Mouse (Mus musculus) stomach, embryonic 15.5 days (tissue): ENCODE data around the gene 1700029I15Rik. TPM values are rescaled to one million over a fixed set of nuclear protein-coding genes. Genes with fewer than 3 reads are reported as not detected.
A peak's percentile ranks its signal among the peaks of the same experiment; 100 is the strongest.

Source experiments
- ATAC-seq: fragments of 200-750 bp; cut with Nextera tagmentation; 2 replicates; pipeline ENCODE4 v1.8.0; 2017; ENCODE audit warnings: low read depth, moderate number of reproducible peaks, moderate TSS enrichment; ENCODE audit not compliant: insufficient read depth, low FRiP score
- H3K27ac ChIP-seq: fragments of 300-500 bp; sonication (generic); 2 replicates; pipeline ENCODE4 v1.5.1; 2015; ENCODE audit warnings: mild to moderate bottlenecking, inconsistent platforms
- H3K27me3 ChIP-seq: fragments of 300-500 bp; sonication (generic); replicated peaks from 2 replicates; pipeline ENCODE4 v1.6.1; 2015; ENCODE audit warnings: inconsistent platforms
- H3K36me3 ChIP-seq: fragments of 300-500 bp; sonication (generic); 2 replicates; pipeline ENCODE4 v1.6.1; 2015; ENCODE audit warnings: inconsistent platforms
- H3K4me1 ChIP-seq: fragments of 300-500 bp; sonication (generic); 2 replicates; pipeline ENCODE4 v1.6.1; 2015; ENCODE audit warnings: inconsistent platforms
- H3K4me2 ChIP-seq: fragments of 300-500 bp; sonication (generic); 2 replicates; pipeline ENCODE4 v1.6.1; 2015; ENCODE audit warnings: mild to moderate bottlenecking, inconsistent platforms
- H3K4me3 ChIP-seq: fragments of 300-500 bp; sonication (generic); replicated peaks from 2 replicates; pipeline ENCODE4 v1.5.1; 2015; ENCODE audit warnings: inconsistent platforms
- H3K9ac ChIP-seq: fragments of 300-500 bp; sonication (generic); 2 replicates; pipeline ENCODE4 v1.6.1; 2015; ENCODE audit warnings: inconsistent platforms
- H3K9me3 ChIP-seq: fragments of 300-500 bp; sonication (generic); 2 replicates; pipeline ENCODE4 v1.6.1; 2016; ENCODE audit warnings: inconsistent platforms
- WGBS: fragments of 180-500 bp; shearing (Covaris S2); methylation state at CpG from one replicate; pipeline ENCODE4 v1.1.7; 2015; 5-methylcytosine and 5-hydroxymethylcytosine counted together
- polyA plus RNA-seq: library from polyadenylated mRNA; unstranded; fragments of >200 nt; fragmentation: Nextera tagmentation; extraction: Ambion mirVana; gene quantifications from 2 replicates; pipeline ENCODE4 v1.2.1, GENCODE M21; 2015

1700029I15Rik gene
- polyA plus RNA-seq, 1 experiment from 2014 or later: 4.0 TPM

DNA sequence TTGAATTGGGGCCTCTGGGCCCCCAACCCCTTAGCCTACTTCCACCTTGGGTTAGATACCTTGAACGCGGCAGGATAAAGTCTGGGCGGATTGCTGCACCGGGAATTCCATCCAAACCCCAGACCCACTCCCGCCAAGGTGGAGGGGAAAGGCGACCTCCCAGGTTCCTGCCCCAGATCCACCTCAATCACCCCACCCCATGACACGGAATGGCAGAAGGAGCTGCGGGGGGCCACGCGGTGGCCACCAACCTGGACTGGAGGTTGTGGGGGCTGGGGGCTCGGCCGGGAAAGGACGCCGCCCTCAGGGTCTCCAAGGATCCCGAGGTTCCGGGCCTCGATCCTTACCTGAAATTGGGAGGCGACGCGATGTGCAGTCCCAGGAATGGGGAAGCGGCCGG, 18.3 kb downstream of the 1700029I15Rik start:
- no peaks in the 10 kb centered on the region for H3K9me3 ChIP-seq
- peak overlapping the region; percentile 58 for H3K4me3 ChIP-seq
- no peak overlapping the region for H3K27ac ChIP-seq
- ATAC-seq: no peak
- WGBS: 5% methylated on average over 17 of the region's 22 CpGs
- peaks cover 3% of the 10 kb centered on the region; the same call in 1 of the 2 replicates for H3K4me1 ChIP-seq
- peaks cover 9% of the 10 kb centered on the region for H3K36me3 ChIP-seq
- peak overlapping the region; percentile 93 for H3K4me2 ChIP-seq
- H3K27me3 ChIP-seq: peaks cover 8% of the 10 kb centered on the region; the same call in 1 of the 2 replicates
- H3K9ac ChIP-seq: peak overlapping the region; percentile 35; the same call in 1 of the 2 replicates

DNA sequence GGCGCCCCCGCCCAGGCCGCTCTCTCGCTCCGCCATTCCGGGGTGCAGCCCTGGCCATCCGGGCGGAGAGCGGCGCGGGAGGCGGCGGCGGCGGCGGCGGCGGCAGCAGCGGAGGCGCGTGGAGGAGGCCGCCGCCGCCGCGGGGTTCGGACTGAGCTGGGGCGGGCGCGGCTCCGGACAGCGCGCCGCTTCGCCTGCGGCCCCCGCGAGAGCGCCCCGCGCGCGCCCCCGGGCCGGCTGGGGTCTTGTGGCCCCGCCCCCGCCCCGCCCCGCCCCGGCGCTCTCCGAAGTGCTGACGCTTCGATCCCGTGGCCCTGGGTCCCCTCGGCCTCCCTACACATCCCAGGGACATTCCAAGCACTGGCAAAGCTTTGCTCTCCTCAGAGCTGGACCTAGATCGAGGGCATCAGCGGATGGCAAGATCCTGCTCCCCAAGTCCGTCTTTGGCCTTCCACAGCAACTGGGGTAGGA, 18.8 kb downstream of the 1700029I15Rik start, which contains the start of gene Mapk8ip1:
Mapk8ip1 (minus strand) TSS at position 173 of the 471 bp plus-strand sequence.
- peak within 1 kb of the TSS; percentile 93 for H3K4me2 ChIP-seq
- H3K27ac ChIP-seq: no peak within 1 kb of the TSS
- H3K4me1 ChIP-seq: peaks cover 3% of the 10 kb centered on the region; the same call in 1 of the 2 replicates
- H3K36me3 ChIP-seq: peaks cover 9% of the 10 kb centered on the region
- H3K27me3 ChIP-seq: peaks cover 8% of the 10 kb centered on the region; the same call in 1 of the 2 replicates
- 2% methylated on average over 38 of the region's 59 CpGs for whole genome bisulfite sequencing
- peak within 1 kb of the TSS; percentile 58 for H3K4me3 ChIP-seq
- ATAC-seq: peak; percentile 62
- H3K9ac ChIP-seq: peak within 1 kb of the TSS; percentile 35; the same call in 1 of the 2 replicates
- H3K9me3 ChIP-seq: no peaks in the 10 kb centered on the region

DNA sequence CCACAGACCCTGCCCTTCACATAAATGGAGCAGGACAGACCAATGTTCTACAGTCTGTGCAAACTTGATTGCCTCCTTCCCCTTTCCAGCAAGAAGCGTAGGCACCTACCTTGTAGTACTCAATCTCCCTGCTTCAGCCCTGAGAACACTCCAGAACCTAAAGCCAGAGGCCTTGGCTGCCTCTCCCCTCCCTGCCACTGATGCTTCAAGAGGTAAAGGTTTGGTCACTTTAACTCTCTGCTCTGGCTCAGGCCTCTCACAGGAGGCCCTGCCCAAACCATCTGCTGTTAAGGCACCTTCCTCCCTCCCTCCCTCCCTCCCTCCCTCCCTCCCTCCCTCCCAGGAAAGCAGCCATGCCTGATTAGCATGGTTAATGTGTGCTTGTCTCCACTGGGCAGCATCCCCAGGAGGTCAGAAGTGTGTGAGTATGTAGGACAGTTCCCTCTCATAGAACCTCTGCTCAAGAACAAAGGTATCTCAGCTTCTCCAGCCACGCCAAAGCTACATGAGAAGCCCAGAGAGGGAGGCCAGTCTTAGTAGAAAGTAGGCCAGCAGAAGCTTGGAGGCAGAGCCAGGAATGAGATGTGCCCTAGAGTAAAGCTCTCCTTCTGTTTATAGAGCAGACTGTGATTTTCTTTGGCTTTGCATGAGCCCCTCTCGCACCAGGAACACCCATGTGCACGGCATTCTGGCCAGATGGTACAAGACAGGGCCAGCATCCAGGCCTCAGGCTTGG, 20.4 kb downstream of the 1700029I15Rik start:
- 80% methylated on average over 4 of the region's 4 CpGs for WGBS
- no peak overlapping the region for H3K4me2 ChIP-seq
- H3K4me1 ChIP-seq: peaks cover 3% of the 10 kb centered on the region; the same call in 1 of the 2 replicates
- ATAC-seq: no peak
- no peak overlapping the region for H3K27ac ChIP-seq
- H3K9ac ChIP-seq: no peak overlapping the region
- H3K9me3 ChIP-seq: no peaks in the 10 kb centered on the region
- H3K27me3 ChIP-seq: peaks cover 8% of the 10 kb centered on the region; the same call in 1 of the 2 replicates
- H3K36me3 ChIP-seq: peaks cover 13% of the 10 kb centered on the region
- no peak overlapping the region for H3K4me3 ChIP-seq

GRCm38 (mm10) chr2:92403776-92404319, 21.5 kb downstream of the 1700029I15Rik start:
- peaks cover 8% of the 10 kb centered on the region; the same call in 1 of the 2 replicates for H3K27me3 ChIP-seq
- no peaks in the 10 kb centered on the region for H3K9me3 ChIP-seq
- H3K4me3 ChIP-seq: no peak overlapping the region
- H3K4me2 ChIP-seq: no peak overlapping the region
- no peak overlapping the region for H3K9ac ChIP-seq
- no peak for ATAC-seq
- 84% methylated on average over 5 of the region's 5 CpGs for WGBS
- peaks cover 21% of the 10 kb centered on the region for H3K36me3 ChIP-seq
- H3K27ac ChIP-seq: no peak overlapping the region
- H3K4me1 ChIP-seq: peaks cover 3% of the 10 kb centered on the region; the same call in 1 of the 2 replicates

DNA sequence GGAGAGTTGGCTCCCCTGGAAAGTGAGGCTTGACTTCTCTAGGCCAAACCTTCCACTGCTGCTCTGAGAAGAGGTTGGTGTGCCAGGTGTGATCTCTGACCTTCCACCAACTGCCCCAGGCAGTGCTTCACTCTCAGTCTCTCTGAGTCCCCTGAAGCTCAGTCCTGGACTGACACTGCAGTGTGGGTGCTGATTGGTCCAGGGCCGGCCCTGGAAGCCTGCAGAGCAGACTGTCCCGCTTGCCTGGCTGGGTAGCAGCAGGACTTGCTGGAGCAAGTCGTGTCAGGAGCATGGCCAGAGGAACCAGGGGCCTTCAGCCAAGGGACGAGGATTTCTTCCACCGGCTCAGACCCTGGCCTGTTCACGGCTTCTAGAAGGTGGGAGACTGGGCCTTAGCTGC, 22.4 kb downstream of the 1700029I15Rik start:
- peaks cover 3% of the 10 kb centered on the region; the same call in 1 of the 2 replicates for H3K4me1 ChIP-seq
- no peaks in the 10 kb centered on the region for H3K9me3 ChIP-seq
- H3K36me3 ChIP-seq: peaks cover 29% of the 10 kb centered on the region
- H3K9ac ChIP-seq: no peak overlapping the region
- peaks cover 6% of the 10 kb centered on the region; the same call in 1 of the 2 replicates for H3K27me3 ChIP-seq
- no peak for ATAC-seq
- H3K27ac ChIP-seq: no peak overlapping the region
- no peak overlapping the region for H3K4me3 ChIP-seq
- 80% methylated on average over 6 of the region's 6 CpGs for WGBS
- no peak overlapping the region for H3K4me2 ChIP-seq

DNA sequence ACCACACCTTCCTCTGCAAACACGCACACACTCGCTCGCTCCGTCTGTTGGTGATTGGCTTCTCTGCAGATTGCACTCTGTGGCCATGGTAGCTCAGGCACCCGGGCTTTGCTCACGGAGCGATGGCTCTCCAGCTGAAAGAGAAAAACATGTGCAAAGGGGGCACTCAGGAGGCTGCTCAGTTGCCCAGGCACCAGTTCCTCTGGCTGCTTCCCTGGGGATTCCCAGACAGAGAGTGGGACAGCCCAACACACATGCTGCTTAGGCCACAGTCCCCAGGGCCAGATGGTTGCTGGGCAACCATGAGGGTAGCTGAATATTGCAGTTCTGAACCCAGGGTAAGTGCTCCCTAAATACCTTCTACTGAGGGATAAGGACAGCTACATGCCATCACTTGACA, 23.3 kb downstream of the 1700029I15Rik start:
- Histone ChIP-seq H3K4me3 (no peak overlapping the region), H3K27me3 (0 out of 2 replicates have a peak, but pooled peaks cover 2% of the 10 kb centered on the region), H3K9me3 (no peaks in the 10 kb centered on the region), H3K4me1 (peaks cover 3% of the 10 kb centered on the region; the same call in 1 of the 2 replicates), H3K9ac (no peak overlapping the region), H3K27ac (no peak overlapping the region), H3K36me3 (peaks cover 39% of the 10 kb centered on the region), H3K4me2 (no peak overlapping the region)
- WGBS: 80% methylated on average over 7 of the region's 7 CpGs
- ATAC-seq: no peak

DNA sequence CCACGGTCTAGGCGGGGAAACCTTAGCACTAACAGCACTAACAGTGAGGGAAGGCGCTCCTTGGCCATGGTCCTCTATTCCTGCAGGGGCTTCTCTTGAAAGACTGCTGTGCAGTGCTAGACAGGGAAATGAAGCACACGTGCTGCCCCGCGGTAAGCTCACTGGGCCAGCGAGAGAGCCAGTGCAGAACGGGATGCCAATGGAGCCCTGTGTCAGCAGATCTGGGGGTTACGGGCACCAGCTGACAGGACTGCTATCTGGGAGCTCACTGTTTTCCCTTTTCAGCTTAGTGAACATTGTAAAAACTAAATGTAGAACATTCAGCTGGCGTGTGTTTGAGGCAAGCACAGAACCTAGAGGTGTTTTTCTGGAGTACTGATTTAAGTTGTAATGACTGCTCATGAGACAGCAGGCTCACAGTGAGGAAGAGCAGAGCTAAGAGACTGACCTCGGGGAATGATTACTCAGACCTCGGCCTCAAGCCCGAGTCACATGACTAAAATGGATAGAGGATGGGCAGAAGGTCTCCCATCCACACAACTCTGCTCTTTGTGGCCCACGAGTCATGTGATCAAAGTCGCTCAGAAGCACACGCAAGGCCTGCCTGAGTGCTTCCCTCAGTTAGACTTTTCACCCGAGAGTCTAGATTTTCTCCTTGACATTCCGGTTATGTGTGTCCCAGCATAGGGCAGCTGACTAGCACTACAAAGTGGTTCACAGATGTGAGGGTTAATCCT, 26.1 kb downstream of the 1700029I15Rik start:
- 87% methylated on average over 18 of the region's 18 CpGs for WGBS
- H3K9ac ChIP-seq: no peak overlapping the region
- no peak overlapping the region for H3K4me3 ChIP-seq
- peaks cover 62% of the 10 kb centered on the region for H3K36me3 ChIP-seq
- H3K27ac ChIP-seq: no peak overlapping the region
- no peaks in the 10 kb centered on the region for H3K4me1 ChIP-seq
- ATAC-seq: no peak
- no peak overlapping the region for H3K4me2 ChIP-seq
- no peaks in the 10 kb centered on the region for H3K27me3 ChIP-seq
- H3K9me3 ChIP-seq: no peaks in the 10 kb centered on the region

GRCm38 (mm10) chr2:92411705-92412104, 29.4 kb downstream of the 1700029I15Rik start:
- Histone ChIP-seq H3K4me3 (no peak overlapping the region), H3K36me3 (peaks cover 74% of the 10 kb centered on the region), H3K9me3 (no peaks in the 10 kb centered on the region), H3K27me3 (no peaks in the 10 kb centered on the region), H3K4me1 (no peaks in the 10 kb centered on the region), H3K9ac (no peak overlapping the region), H3K4me2 (no peak overlapping the region), H3K27ac (no peak overlapping the region)
- no peak for ATAC-seq
- 89% methylated on average over 10 of the region's 10 CpGs for WGBS

DNA sequence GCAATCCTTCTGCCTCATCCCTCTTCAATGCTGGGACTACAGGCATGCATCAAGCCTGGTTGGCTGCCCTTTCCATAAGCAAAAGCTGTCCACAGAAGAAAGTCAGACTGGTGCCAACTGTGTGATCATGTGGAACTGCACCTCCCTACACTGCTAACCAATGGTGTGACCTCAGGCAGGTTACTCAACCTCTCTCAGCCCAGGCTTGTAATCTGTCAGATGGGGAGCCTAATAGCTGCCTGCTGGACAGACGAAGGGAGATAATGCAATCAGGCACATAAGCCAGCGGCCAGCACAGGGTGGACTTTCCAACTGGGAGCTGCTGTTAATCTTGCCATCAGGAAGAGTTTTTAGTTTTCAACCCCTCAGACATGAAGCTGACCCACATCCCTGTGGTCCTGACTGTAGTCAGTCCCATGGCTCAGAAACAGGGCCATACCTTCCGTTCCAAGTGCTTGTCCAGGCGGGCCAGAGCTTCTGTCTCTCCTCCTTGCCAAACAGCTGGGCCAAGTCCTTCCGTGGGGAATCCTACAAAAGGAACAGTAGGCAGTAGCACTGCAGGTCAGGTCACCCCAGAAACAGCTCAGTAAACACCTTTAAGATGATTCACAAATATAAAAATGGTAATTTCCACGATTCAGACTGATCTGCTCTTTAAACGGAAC, 39.5 kb downstream of the 1700029I15Rik start:
- no peak overlapping the region for H3K27ac ChIP-seq
- no peak overlapping the region for H3K4me3 ChIP-seq
- no peak overlapping the region for H3K4me2 ChIP-seq
- 90% methylated on average over 7 of the region's 7 CpGs for WGBS
- H3K9me3 ChIP-seq: no peaks in the 10 kb centered on the region
- no peak overlapping the region for H3K9ac ChIP-seq
- H3K4me1 ChIP-seq: peaks cover 33% of the 10 kb centered on the region
- no peaks in the 10 kb centered on the region for H3K27me3 ChIP-seq
- H3K36me3 ChIP-seq: peaks cover 37% of the 10 kb centered on the region
- no peak for ATAC-seq

DNA sequence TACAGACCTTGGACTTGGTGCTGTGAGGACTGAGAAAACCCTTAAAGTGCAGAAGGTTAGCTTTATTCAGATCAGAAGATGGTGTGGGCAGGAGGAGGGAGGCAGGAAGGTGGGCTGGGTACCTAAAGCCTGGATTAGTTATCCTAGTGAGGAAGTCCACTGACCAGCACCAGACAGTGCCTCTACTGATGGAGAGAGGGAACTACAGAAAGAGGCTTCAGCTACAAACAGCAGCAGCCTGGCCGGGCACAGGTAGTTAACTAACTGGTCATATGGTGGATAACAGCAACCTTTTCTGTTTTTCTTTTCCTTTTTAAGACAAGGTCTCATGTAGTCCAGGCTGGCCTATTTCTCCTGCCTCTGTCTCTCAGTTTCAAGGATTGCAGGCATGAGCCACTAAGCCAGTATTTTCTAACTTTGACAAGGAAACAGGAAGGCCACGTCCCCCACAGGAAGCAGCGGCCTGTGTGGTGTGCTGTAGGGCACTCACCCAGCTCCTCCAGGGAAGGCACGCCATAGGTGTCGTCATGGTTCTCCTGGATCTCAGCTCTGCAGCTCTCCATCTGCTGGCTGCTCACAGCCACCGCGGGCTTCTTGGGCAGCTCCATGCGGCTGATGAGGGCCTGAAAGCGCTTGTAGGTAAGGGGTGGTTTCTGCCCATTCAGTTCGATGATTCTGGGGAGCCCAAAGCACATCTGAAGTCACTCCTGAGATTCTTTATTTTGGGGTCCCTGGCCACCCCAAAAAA, 40.2 kb downstream of the 1700029I15Rik start:
- 70% methylated on average over 10 of the region's 10 CpGs for WGBS
- no peak overlapping the region for H3K9ac ChIP-seq
- no peak overlapping the region for H3K4me3 ChIP-seq
- no peak for ATAC-seq
- H3K27ac ChIP-seq: no peak overlapping the region
- no peaks in the 10 kb centered on the region for H3K27me3 ChIP-seq
- no peak overlapping the region for H3K4me2 ChIP-seq
- H3K36me3 ChIP-seq: peaks cover 37% of the 10 kb centered on the region
- H3K9me3 ChIP-seq: no peaks in the 10 kb centered on the region
- H3K4me1 ChIP-seq: peaks cover 38% of the 10 kb centered on the region

DNA sequence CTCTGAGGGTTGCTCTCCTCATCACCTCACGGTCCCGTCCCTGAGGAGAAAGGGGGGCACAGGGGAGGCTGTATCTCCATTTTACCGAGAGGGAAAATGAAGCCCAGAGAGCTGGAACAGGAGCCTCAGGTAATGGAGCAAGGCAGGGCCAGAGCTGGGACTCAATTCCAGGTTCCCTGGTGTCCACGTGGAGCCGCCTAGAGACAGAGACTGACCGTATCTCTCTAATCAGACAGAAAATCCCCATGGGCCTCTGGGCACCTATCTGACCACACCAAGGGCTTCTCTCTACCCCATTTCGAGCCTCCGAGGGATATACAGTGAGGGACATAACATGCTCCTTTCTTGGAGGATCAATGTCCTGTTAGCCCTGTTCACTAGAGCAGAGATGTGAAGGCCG, 40.8 kb downstream of the 1700029I15Rik start:
- no peaks in the 10 kb centered on the region for H3K9me3 ChIP-seq
- H3K9ac ChIP-seq: no peak overlapping the region
- ATAC-seq: no peak
- H3K4me1 ChIP-seq: peaks cover 43% of the 10 kb centered on the region
- 93% methylated on average over 9 of the region's 9 CpGs for WGBS
- H3K4me3 ChIP-seq: no peak overlapping the region
- H3K36me3 ChIP-seq: peaks cover 34% of the 10 kb centered on the region
- H3K27me3 ChIP-seq: no peaks in the 10 kb centered on the region
- 0 out of 2 replicates have a peak overlapping the region, but pooled peaks have one; percentile 70 for H3K27ac ChIP-seq
- no peak overlapping the region for H3K4me2 ChIP-seq
